Mouse (Mus musculus) E14TG2a.4 (cell line): ENCODE data around the gene Wdr60.

ENCODE experiments used
- CTCF ChIP-seq: conservative IDR thresholded peaks from 2 replicates; pipeline ENCODE4 v1.5.1; 2014; ENCODE audit warnings: low read length
- POU5F1 ChIP-seq: IDR thresholded peaks from 2 replicates; pipeline ENCODE4 v1.6.1; 2014; ENCODE audit warnings: low read length, borderline replicate concordance

DNA sequence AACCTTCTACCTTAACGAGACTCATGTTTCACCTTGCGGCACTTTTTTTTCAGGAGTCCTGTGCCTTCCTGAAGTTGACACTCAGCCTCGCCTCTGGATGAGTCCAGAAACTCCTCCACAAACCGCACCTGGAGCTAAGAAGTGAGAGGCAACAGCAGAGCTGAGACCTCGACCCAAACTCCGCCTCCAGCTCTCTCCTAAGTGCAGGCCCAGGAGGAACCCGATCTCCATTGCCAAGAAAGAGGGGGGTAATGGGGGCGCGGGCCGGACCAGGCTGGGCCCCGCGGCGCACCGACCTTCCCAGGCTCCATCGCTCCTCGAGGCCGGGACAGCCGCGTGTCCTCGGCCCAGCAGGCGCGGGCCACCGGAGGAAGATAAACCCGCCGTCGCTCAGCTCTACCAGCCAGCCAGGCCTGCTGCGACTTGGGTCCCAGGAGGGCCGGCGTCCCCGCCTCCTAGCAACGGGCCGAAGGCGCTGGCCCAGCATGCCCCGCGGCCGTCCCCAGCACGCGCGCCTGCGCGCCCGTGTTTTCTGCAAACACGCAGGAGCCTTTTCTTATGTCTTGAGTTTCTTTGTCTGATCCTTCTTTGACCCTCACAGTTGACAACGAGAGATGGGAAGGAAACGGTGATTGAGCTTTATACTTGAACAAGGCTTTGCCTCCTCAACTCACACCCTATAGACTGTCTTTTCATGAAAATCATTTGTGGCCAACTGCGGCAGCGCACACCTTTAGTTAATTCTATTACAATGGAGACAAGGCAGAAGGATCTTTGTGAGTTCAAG lies at the start of gene Wdr60:
- TF ChIP-seq CTCF (no peak), POU5F1 (no peak)
